Mouse (Mus musculus) myocyte (in vitro differentiated cells): ENCODE results near the gene Mfsd5.

ENCODE experiments used
- MAX ChIP-seq: IDR thresholded peaks from one replicate; pipeline ENCODE4 v1.6.1; 2011; ENCODE audit warnings: low read depth, mild to moderate bottlenecking, control low read depth
- POLR2A ChIP-seq: IDR thresholded peaks from one replicate; pipeline ENCODE4 v1.6.1; 2011; ENCODE audit warnings: low read depth, mild to moderate bottlenecking, control low read depth, moderate library complexity; ENCODE audit not compliant: insufficient read length
- POLR2AphosphoS2 ChIP-seq: IDR thresholded peaks from one replicate; pipeline ENCODE4 v1.6.1; 2011; ENCODE audit warnings: low read depth, control low read depth; ENCODE audit not compliant: insufficient read length
- REST ChIP-seq: IDR thresholded peaks from one replicate; pipeline ENCODE4 v1.6.1; 2011; ENCODE audit warnings: mild to moderate bottlenecking, control low read depth, moderate library complexity; ENCODE audit not compliant: insufficient read depth, insufficient read length
- USF1 ChIP-seq: IDR thresholded peaks from one replicate; pipeline ENCODE4 v1.6.1; 2011; ENCODE audit warnings: low read depth, mild to moderate bottlenecking, control low read depth, moderate library complexity

DNA sequence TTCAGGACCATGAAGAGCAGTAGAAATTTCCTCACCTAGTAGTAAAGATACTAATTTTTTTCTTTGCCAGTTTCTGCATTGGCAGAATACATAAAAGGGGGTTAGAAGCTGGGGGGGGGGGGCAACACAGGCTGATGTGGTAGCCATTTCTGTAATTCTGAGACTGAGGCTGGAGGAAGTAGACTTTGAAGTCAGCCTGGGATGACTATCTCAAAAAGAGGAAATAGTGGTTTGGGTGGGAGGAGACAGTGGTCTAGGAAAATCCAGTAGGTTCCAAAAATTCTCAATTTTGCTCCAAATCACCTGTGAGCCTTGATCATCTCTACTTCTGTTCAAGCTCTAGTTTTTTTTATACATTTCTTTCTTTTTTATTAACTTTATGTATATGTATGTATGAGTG is 32.2 kb downstream of the Mfsd5 start:
- no peak for TF ChIP-seq USF1
- TF ChIP-seq REST = no peak
- no peak for TF ChIP-seq MAX
- no peak for TF ChIP-seq POLR2A
- no peak for TF ChIP-seq POLR2AphosphoS2
